Mouse (Mus musculus) layer of hippocampus, adult 6 months (tissue): ENCODE measurements around the gene Rac1. TPM values are rescaled to one million over a fixed set of nuclear protein-coding genes. Genes with fewer than 3 reads are reported as not detected.

Experiments
- long read RNA-seq, 2 experiments: library from polyadenylated mRNA; unstranded; transcript quantifications; one replicate each; pipeline ENCODE4 v2.0.0; 2019 to 2020
- polyA plus RNA-seq: library from polyadenylated mRNA; unstranded; fragments of <200 nt; fragmentation: Nextera tagmentation; gene quantifications from 2 replicates; pipeline ENCODE4 v1.2.3, GENCODE M21; 2021

Rac1 gene
- 276 and 448 TPM in 2 replicates for polyA plus RNA-seq
- long read RNA-seq, experiment 1, full-length matches to known transcripts, result 238 of 300 reads
- long read RNA-seq, experiment 1, partial matches to known transcripts, result 17 of 300 reads
- long read RNA-seq, experiment 1, other reads (novel, unspliced or antisense), result 45 of 300 reads
- long read RNA-seq, experiment 2, full-length matches to known transcripts, result 1,333 of 1,401 reads
- long read RNA-seq, experiment 2, partial matches to known transcripts, result 25 of 1,401 reads
- long read RNA-seq, experiment 2, other reads (novel, unspliced or antisense), result 43 of 1,401 reads

GRCm38 (mm10) chr5:143527486-143528307 lies at the start of gene Rac1:
Gene Rac1 (minus strand): TSS chr5:143528036.

GRCm38 (mm10) chr5:143464100-143464756 lies 63.6 kb downstream of the Rac1 start, which contains the start of gene Daglb:
Gene Daglb (plus strand): TSS chr5:143464584.

Other genes with a start within 250 kb of the Rac1 start
- 0.18 and 0.50 TPM in 2 replicates for gene Zfp853, start 234.4 kb downstream of the Rac1 start, polyA plus RNA-seq
- gene E130309D02Rik, start 212.7 kb downstream of the Rac1 start, polyA plus RNA-seq, result 21.1 and 24.4 TPM in 2 replicates
- gene Zdhhc4, start 198.8 kb downstream of the Rac1 start, polyA plus RNA-seq, result 63.9 and 65.3 TPM in 2 replicates
- gene Grid2ip, start 170.7 kb downstream of the Rac1 start, polyA plus RNA-seq, result 1.3 TPM in 2 replicates
- gene Kdelr2, start 124.2 kb downstream of the Rac1 start, polyA plus RNA-seq, result 95.3 and 134 TPM in 2 replicates
- 20.1 and 22.2 TPM in 2 replicates for gene Daglb, start 63.5 kb downstream of the Rac1 start, polyA plus RNA-seq
- gene Cyth3, start 94.4 kb upstream of the Rac1 start, polyA plus RNA-seq, result 19.8 and 22.8 TPM in 2 replicates
- gene Usp42, start 204.2 kb upstream of the Rac1 start, polyA plus RNA-seq, result 7.2 and 8.2 TPM in 2 replicates